Mouse (Mus musculus) hindbrain, embryonic 12.5 days (tissue): ENCODE measurements at regions not wholly inside any gene's neighbourhood (a gene's known extent, or its start where the extent isn't known, plus 50 kb on each side); places are given as distances from the start of the nearest gene placed in this dataset.

ENCODE experiments used
- ATAC-seq: fragments of 200-750 bp; cut with Nextera tagmentation; 2 replicates; pipeline ENCODE4 v1.8.0; 2017; ENCODE audit warnings: moderate TSS enrichment; ENCODE audit not compliant: low FRiP score
- H3K27ac ChIP-seq: fragments of 300-500 bp; sonication (generic); 2 replicates; pipeline ENCODE4 v1.5.1; 2016; ENCODE audit warnings: mild to moderate bottlenecking
- H3K27me3 ChIP-seq: fragments of 300-500 bp; sonication (generic); 2 replicates; pipeline ENCODE4 v1.6.1; 2016; ENCODE audit warnings: mild to moderate bottlenecking
- H3K36me3 ChIP-seq: fragments of 300-500 bp; sonication (generic); 2 replicates; pipeline ENCODE4 v1.6.1; 2016; ENCODE audit warnings: mild to moderate bottlenecking
- H3K4me1 ChIP-seq: fragments of 300-500 bp; sonication (generic); 2 replicates; pipeline ENCODE4 v1.6.1; 2016
- H3K4me2 ChIP-seq: fragments of 300-500 bp; sonication (generic); replicated peaks from 2 replicates; pipeline ENCODE4 v1.6.1; 2016; ENCODE audit warnings: mild to moderate bottlenecking
- H3K4me3 ChIP-seq: fragments of 300-500 bp; sonication (generic); 2 replicates; pipeline ENCODE4 v1.5.1; 2016; ENCODE audit warnings: mild to moderate bottlenecking
- H3K9ac ChIP-seq: fragments of 300-500 bp; sonication (generic); 2 replicates; pipeline ENCODE4 v1.6.1; 2016; ENCODE audit warnings: mild to moderate bottlenecking, moderate library complexity
- H3K9me3 ChIP-seq: fragments of 300-500 bp; sonication (generic); replicated peaks from 2 replicates; pipeline ENCODE4 v1.6.1; 2016; ENCODE audit warnings: mild to moderate bottlenecking
- WGBS: fragments of 180-500 bp; shearing (Covaris S2); methylation state at CpG from one replicate; pipeline ENCODE4 v1.1.7; 2016; 5-methylcytosine and 5-hydroxymethylcytosine counted together

DNA sequence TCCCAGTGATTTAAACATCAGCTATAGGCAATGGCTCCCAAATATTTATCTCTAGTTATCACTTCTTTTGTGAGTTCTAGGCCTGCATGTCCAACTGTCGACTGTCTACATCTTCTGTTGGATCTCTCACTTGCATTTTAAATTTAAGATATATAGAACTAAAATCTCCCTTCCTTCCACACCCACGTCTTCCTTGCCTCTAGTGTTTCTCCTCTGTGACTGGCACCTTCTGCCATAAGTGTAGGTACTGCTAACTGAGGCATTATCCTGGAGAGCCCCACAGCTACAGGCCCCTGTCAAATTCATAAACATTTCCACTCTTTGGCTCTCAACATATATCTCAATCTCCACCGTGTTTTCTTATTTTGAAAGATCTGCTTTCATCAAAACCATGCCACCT is 575.0 kb downstream of the Bcl11a start:
- no peaks in the 10 kb centered on the region for H3K36me3 ChIP-seq
- ATAC-seq: no peak

DNA sequence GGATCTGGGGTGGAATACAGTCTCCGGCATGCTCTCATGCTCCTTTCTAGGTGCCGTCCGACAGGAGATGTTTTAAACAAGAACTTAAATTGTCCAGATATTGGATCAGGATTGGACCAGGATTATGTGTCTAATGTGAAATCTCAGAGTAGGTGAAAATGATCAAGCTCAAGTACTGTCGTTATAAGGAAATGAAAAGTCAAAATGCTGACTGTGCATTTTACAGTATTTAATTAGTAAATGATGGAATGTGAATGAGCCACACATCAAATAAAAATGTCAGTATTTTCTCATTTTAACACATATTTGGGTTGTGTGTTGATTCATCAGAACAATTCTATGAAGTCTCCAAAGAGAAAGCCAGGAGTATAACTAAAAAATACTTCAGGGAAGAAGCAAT is 586.2 kb downstream of the Bcl11a start:
- no peaks in the 10 kb centered on the region for H3K9me3 ChIP-seq
- no peak overlapping the region for H3K4me2 ChIP-seq
- H3K36me3 ChIP-seq: no peaks in the 10 kb centered on the region
- 91% methylated on average over 4 of the region's 4 CpGs for WGBS
- no peak for ATAC-seq
- no peaks in the 10 kb centered on the region for H3K4me1 ChIP-seq
- H3K27ac ChIP-seq: no peak overlapping the region
- no peak overlapping the region for H3K9ac ChIP-seq
- no peaks in the 10 kb centered on the region for H3K27me3 ChIP-seq
- H3K4me3 ChIP-seq: no peak overlapping the region

More for the DNA sequence above, 575.0 kb downstream of the Bcl11a start:
- no peaks in the 10 kb centered on the region for H3K27me3 ChIP-seq
- H3K9ac ChIP-seq: no peak overlapping the region
- WGBS: 85% methylated on average over 3 of the region's 3 CpGs
- no peak overlapping the region for H3K27ac ChIP-seq
- no peak overlapping the region for H3K4me2 ChIP-seq
- H3K9me3 ChIP-seq: no peaks in the 10 kb centered on the region
- H3K4me3 ChIP-seq: no peak overlapping the region
- H3K4me1 ChIP-seq: no peaks in the 10 kb centered on the region

DNA sequence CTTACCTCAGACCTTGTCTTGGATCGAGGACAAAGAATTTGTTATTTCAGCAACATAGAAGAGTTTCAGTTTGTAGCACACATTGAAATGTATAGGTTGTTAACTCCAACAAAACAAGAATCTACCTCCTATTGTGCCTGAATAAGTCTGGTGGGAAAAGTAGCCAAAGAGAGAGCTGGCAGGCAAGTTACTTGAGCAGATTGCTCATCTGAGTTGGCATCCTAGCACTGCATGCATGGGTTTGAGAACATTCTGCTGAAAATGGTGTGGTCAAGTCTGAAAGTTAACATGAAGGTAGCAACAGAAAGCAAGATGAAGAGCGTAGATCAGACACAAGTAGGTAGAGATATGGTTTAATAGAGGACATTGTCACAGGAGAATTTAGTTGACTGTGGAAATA is 587.5 kb downstream of the Bcl11a start:
- no peaks in the 10 kb centered on the region for H3K36me3 ChIP-seq
- no peaks in the 10 kb centered on the region for H3K27me3 ChIP-seq
- no peaks in the 10 kb centered on the region for H3K4me1 ChIP-seq
- 89% methylated on average over 2 of the region's 2 CpGs for WGBS
- H3K4me2 ChIP-seq: no peak overlapping the region
- H3K27ac ChIP-seq: no peak overlapping the region
- H3K9me3 ChIP-seq: no peaks in the 10 kb centered on the region
- ATAC-seq: no peak
- H3K9ac ChIP-seq: no peak overlapping the region
- H3K4me3 ChIP-seq: no peak overlapping the region

DNA sequence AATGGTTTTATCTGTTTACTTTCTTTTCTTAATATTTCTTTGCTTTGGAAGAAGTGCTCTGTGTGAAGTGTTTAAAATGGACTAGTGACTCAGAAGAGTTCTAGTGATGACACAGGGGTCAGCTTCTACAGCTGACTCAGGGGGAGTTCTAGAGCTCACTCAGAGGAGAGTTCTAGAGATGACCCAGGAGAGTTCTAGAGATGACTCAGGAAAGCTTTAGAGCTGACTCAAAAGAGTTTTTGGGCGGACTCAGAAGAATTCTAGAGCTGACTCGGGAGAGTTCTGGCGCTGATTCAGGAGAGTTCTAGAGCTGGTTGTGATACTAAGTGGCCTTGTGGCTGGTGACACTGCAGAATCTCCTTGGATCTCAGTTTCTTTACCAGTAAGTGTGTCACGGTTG is 593.8 kb downstream of the Bcl11a start:
- Histone ChIP-seq H3K4me3 (no peak overlapping the region), H3K36me3 (no peaks in the 10 kb centered on the region), H3K4me2 (no peak overlapping the region), H3K4me1 (0 out of 2 replicates have a peak, but pooled peaks cover 3% of the 10 kb centered on the region), H3K27ac (no peak overlapping the region), H3K9me3 (no peaks in the 10 kb centered on the region), H3K9ac (no peak overlapping the region), H3K27me3 (no peaks in the 10 kb centered on the region)
- WGBS: 83% methylated on average over 4 of the region's 4 CpGs
- ATAC-seq: no peak

DNA sequence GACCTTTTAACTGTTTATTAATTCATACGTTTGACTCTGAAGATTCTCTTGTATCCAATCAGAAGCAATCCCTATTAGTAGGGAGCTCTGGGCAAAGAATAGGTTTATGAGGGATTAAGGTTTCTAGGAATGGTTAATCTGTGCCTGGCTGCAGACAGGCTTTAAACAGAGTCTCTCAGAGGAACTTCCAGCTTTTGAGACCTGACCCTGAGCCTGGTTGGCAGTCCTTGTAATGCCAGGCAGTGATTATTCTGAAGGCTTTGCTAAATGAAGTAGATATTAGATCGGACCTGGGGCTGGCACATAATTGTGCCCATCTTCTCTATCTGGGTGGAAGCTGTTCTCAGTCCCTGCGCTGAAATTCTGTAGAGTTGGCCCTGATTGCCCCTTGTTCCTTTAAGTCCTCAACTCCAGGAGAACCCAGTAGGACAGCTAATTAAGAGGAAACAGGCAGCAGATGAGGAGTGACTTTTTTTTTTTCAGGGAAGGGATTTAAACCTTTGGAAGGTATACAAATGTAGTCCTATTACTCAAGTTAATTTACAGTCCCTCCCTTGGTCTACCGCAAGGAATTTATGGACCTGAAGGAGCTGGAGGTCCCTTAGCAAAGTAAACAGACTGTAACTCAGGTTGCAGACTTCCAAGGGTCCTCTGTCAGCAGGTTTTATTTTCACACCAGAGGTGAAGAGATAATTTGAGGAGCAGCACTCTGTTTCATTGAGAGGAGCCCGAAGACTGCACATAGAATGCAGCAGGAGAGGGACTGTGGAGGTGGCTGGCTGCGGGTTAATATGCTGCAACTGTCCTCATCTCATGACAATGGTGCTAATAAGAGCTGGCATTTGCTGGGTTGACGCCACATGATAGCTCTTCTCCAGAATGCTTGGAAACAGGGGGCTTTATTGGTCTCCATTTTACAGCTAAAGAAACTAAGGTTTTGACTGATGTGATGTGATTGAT is 595.7 kb downstream of the Bcl11a start:
- H3K4me1 ChIP-seq: 0 out of 2 replicates have a peak, but pooled peaks cover 3% of the 10 kb centered on the region
- no peak overlapping the region for H3K27ac ChIP-seq
- H3K4me3 ChIP-seq: no peak overlapping the region
- no peaks in the 10 kb centered on the region for H3K36me3 ChIP-seq
- no peaks in the 10 kb centered on the region for H3K27me3 ChIP-seq
- no peak overlapping the region for H3K9ac ChIP-seq
- no peak for ATAC-seq
- H3K4me2 ChIP-seq: no peak overlapping the region
- WGBS: 82% methylated on average over 7 of the region's 7 CpGs
- H3K9me3 ChIP-seq: no peaks in the 10 kb centered on the region

DNA sequence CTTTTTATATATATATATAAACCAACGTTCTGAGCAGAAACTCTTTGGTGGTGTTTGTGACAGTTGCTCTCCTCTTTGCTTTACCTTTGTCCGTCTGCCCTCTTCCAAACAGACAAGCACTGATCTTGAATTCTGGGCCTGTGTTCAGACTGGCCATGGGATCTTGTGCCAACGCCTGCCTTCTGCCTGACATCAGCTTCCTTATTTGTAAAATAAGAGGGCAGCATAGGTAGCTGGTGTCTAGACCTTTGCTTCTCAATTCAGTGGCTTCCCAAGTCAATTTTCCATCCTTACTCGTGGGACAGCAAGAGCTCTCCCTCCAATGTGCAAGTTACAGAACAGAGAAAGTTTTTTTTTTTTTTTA is 596.3 kb downstream of the Bcl11a start:
- H3K27ac ChIP-seq: no peak overlapping the region
- H3K36me3 ChIP-seq: no peaks in the 10 kb centered on the region
- H3K27me3 ChIP-seq: no peaks in the 10 kb centered on the region
- H3K9me3 ChIP-seq: no peaks in the 10 kb centered on the region
- WGBS: 67% methylated on average over 4 of the region's 4 CpGs
- no peak overlapping the region for H3K9ac ChIP-seq
- H3K4me1 ChIP-seq: 0 out of 2 replicates have a peak, but pooled peaks cover 3% of the 10 kb centered on the region
- no peak overlapping the region for H3K4me3 ChIP-seq
- no peak for ATAC-seq
- no peak overlapping the region for H3K4me2 ChIP-seq

DNA sequence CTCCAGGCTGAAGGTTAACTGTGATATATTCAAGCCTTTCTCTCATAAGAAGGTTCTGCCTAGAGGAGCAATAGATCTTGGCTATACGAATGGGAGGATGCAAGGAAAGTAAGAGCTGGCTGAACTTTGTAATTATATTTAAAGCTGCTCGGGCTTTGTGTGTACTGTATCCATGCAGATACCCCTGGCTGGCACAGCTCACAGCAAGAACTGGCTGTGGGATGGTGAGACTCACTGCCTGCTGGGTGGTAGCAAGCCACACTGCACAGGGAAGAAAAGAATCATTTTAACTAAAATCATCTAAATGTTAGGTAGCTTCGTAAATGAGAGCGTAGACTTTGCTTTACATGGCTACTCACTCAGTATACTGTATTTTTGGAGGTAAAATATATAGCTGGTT is 599.2 kb downstream of the Bcl11a start:
- 92% methylated on average over 4 of the region's 4 CpGs for WGBS
- Histone ChIP-seq H3K27ac (no peak overlapping the region), H3K36me3 (no peaks in the 10 kb centered on the region), H3K9ac (no peak overlapping the region), H3K27me3 (no peaks in the 10 kb centered on the region), H3K4me3 (no peak overlapping the region), H3K9me3 (no peaks in the 10 kb centered on the region), H3K4me2 (no peak overlapping the region), H3K4me1 (0 out of 2 replicates have a peak, but pooled peaks cover 3% of the 10 kb centered on the region)
- no peak for ATAC-seq

DNA sequence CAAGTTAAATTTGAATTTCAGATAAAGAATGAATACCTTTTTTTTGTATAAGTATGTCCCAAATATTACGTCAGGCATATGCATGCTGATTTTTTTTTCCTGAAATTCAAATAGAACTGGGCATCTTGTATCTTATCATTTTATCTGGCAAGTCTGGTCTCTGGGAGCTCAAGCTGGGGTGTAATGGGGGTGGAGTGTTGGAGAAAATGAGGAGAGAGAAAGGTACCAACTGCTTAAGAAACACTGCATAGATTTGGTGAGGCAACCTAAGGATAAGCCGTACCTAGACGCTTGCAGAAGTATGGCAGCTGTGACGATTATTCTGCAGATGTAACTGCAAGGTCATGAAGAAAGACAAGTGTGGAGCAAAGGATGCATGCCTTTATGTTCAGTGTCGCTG is 601.7 kb downstream of the Bcl11a start:
- Histone ChIP-seq H3K4me3 (no peak overlapping the region), H3K9me3 (no peaks in the 10 kb centered on the region), H3K9ac (no peak overlapping the region), H3K27me3 (no peaks in the 10 kb centered on the region), H3K27ac (no peak overlapping the region), H3K4me1 (0 out of 2 replicates have a peak, but pooled peaks cover 2% of the 10 kb centered on the region), H3K36me3 (no peaks in the 10 kb centered on the region), H3K4me2 (no peak overlapping the region)
- 91% methylated on average over 5 of the region's 5 CpGs for WGBS
- no peak for ATAC-seq

DNA sequence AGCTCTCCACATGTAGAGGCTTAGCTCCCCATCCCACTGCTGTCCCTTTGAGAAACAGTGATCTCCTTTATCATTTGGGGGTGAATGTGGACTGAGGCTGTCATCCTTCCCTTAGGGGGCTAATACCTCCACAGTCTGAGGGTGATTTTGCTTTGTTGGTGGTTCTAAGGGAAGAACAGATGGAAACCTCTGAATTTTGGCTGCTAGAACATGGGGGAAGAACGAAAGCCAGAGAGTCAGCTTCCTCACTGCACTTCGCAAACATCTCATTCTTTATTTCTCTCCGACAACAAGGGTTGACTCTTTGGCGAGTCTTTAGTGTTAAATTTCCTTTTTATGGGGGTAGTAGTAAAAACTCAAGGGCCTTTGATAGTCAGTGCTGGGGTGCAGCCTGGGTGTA is 604.6 kb downstream of the Bcl11a start:
- H3K4me2 ChIP-seq: no peak overlapping the region
- H3K27ac ChIP-seq: no peak overlapping the region
- WGBS: 83% methylated on average over 4 of the region's 4 CpGs
- no peak overlapping the region for H3K4me3 ChIP-seq
- ATAC-seq: no peak
- H3K9me3 ChIP-seq: no peaks in the 10 kb centered on the region
- H3K9ac ChIP-seq: no peak overlapping the region
- H3K4me1 ChIP-seq: 0 out of 2 replicates have a peak, but pooled peaks cover 2% of the 10 kb centered on the region
- no peaks in the 10 kb centered on the region for H3K27me3 ChIP-seq
- no peaks in the 10 kb centered on the region for H3K36me3 ChIP-seq

DNA sequence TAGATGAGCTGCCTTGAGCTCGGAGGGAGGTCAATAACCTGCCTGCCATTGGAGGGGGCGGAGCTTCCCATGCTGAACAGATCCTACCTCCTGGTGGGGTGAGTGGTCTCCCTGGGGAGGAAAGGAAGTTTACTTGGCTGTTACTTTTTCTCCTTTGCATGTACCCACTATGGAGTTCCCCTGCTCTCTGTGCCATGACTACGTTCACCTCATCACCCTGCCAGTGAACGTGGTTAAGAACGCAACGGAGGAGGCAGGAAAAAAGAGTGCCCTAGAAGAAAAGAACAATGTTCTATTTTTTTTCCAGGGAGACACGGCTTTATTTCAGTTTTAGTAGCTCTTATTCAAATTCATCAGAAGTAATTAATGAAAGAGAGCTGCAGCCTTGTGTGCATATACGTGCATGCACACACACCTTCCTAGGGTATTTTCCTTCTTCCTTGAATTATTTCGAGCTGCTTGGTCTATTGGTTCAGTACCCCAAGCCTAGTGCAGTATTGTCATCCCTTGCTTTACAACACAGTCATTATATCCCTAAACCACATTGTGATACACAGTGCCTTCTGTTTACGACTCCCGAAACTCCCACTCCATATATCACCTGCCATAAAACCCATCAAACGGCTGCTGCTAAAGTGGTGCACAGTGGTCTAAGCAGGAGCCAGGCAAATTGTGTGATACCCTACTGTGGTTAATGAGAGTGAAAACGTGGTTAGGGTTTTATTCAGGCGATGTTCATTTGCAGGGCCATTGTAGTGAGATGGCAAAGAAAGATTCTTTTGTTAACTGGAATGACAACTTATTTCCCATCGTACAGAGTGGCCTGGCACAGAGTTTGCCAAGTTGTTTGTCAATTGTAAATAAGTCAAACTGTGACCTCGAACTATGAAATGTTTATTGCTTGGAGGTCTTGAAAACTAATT is 608.0 kb downstream of the Bcl11a start:
- 65% methylated on average over 16 of the region's 16 CpGs for WGBS
- ATAC-seq: no peak
- no peaks in the 10 kb centered on the region for H3K9me3 ChIP-seq
- H3K36me3 ChIP-seq: no peaks in the 10 kb centered on the region
- H3K4me1 ChIP-seq: 0 out of 2 replicates have a peak, but pooled peaks cover 2% of the 10 kb centered on the region
- H3K4me2 ChIP-seq: no peak overlapping the region
- H3K4me3 ChIP-seq: no peak overlapping the region
- H3K27ac ChIP-seq: no peak overlapping the region
- H3K9ac ChIP-seq: no peak overlapping the region
- no peaks in the 10 kb centered on the region for H3K27me3 ChIP-seq

DNA sequence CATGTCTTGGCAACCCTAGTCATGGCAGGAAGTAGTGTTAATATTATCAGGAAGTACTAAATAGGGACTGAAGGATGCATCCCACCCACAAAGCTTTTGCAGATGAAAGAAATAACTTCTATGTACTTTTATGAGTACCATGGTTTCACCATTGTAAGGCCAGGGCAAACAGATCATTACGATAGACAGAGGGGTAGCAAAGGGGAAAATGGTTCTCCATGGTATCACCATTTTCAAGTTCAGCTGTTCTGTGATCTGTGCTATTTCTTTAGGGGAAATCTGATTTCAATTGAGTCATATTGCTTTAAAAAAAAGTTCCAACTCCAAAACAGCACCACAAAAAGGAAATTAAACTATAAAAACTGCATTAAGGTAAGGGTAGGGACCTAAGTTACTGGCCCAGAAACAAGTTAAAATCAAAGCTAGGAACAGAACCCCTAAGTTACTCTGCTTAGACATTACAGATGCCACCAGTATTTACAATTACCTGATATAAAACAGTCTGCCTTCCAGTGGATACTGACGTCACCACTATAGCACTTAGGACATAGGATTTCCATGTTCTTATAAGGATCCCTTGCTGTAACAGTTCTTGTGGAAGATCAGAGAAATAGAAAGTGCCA is 610.4 kb downstream of the Bcl11a start:
- no peak overlapping the region for H3K4me2 ChIP-seq
- no peak overlapping the region for H3K27ac ChIP-seq
- H3K4me3 ChIP-seq: no peak overlapping the region
- H3K36me3 ChIP-seq: no peaks in the 10 kb centered on the region
- H3K27me3 ChIP-seq: no peaks in the 10 kb centered on the region
- H3K4me1 ChIP-seq: 0 out of 2 replicates have a peak, but pooled peaks cover 2% of the 10 kb centered on the region
- no peak overlapping the region for H3K9ac ChIP-seq
- no peaks in the 10 kb centered on the region for H3K9me3 ChIP-seq
- WGBS: 93% methylated on average over 2 of the region's 2 CpGs
- no peak for ATAC-seq

DNA sequence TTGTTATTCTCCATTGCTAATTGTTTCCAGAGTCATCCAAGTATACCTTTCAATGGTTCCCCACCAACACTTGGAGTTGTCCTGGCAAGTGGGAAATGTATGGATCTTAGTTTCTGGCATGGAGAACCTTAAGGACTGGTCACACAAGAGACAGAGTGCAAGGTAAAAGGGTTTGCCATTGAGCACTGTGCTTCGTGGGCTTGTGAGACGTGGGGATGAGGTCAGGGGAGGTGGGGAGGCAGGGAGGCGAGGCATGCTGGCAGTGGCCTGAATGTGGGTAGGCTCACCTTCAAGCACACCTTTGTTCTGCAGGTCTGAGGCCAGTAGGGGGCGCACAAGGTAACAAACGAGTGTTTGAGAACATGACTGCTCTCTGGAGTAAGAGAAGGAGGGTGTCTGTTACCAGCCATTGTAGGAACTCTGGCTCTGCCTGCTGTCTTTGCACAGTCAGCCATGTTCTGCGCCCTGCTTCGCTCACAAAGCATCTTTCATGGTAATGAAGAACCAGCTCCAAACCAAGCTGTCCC is 612.0 kb downstream of the Bcl11a start:
- Histone ChIP-seq H3K9ac (no peak overlapping the region), H3K27me3 (no peaks in the 10 kb centered on the region), H3K36me3 (no peaks in the 10 kb centered on the region), H3K9me3 (no peaks in the 10 kb centered on the region), H3K4me2 (no peak overlapping the region), H3K4me3 (no peak overlapping the region), H3K4me1 (0 out of 2 replicates have a peak, but pooled peaks cover 2% of the 10 kb centered on the region), H3K27ac (no peak overlapping the region)
- no peak for ATAC-seq
- 41% methylated on average over 7 of the region's 7 CpGs for WGBS
